Mouse (Mus musculus): ENCODE measurements around the gene Camsap2. TPM values are rescaled to one million over a fixed set of nuclear protein-coding genes. Genes with fewer than 3 reads are reported as not detected.

Camsap2 gene
- total and polyA plus RNA-seq, 3 experiments: 7.6 to 38.3 (median 10.7) TPM

DNA sequence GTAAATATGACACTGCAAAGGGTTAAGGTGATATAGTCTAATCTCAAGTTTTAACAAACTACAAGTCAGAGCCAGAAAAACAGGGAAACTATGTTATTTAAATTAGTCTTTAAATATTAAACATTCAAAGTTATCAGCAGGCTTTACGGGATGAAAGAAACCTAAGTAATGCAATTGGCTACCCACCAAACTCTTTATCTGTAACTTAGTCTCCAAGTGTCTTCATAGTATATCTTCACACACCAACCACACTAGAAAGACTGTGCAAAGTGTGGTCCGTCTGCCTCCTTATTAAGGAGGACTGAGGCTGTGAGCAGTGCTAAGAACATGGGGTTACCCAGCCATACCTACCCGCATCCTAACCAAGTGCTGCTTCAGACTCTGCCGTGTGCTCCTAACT, 23.6 kb downstream of the Camsap2 start:
- Histone ChIP-seq H3K79me2 (ENCODE audit: control insufficient read depth, insufficient read depth, low read length, poor library complexity) (no peaks in the 10 kb centered on the region), H3K4me1 (ENCODE audit: control insufficient read depth in 1 of 2, insufficient read depth in 2 of 2, low read length in 2 of 2) (peaks cover 15 to 28% of the 10 kb centered on the region in 2 experiments), H3K36me3 (ENCODE audit: control insufficient read depth in 1 of 2, insufficient read depth in 2 of 2, low read length in 2 of 2) (peaks cover 1 to 34% of the 10 kb centered on the region in 2 experiments; a peak in 2 of 4 replicates), H3K27me3 (ENCODE audit: control insufficient read depth in 1 of 2, insufficient read depth in 2 of 2, low read length in 2 of 2) (no peaks in the 10 kb centered on the region), H3K4me3 (ENCODE audit: control insufficient read depth in 1 of 2, insufficient read depth in 1 of 2, low read depth in 2 of 2, low read length in 2 of 2) (no peak overlapping the region), H3K9ac (ENCODE audit: control insufficient read depth, low read depth, low read length, poor library complexity, severe bottlenecking) (no peak overlapping the region), H3K9me3 (replicated peaks; ENCODE audit: insufficient read depth, low read length) (no peaks in the 10 kb centered on the region), H3K27ac (ENCODE audit: control insufficient read depth, low read depth, low read length) (peak overlapping the region; percentile 23)
- DNase-seq (ENCODE audit: low read depth, low spot score): peak; percentile 68
- TF ChIP-seq GATA1 (IDR thresholded peaks at IDR 0.05; ENCODE audit: low read depth, low read length): peak; percentile 50
- TF ChIP-seq SIN3A (IDR thresholded peaks at IDR 0.05; ENCODE audit: low read length): peak; percentile 44; the same call in 1 of the 2 replicates
- no peak for TF ChIP-seq CHD2 (IDR thresholded peaks at IDR 0.05; ENCODE audit: low read length)
- TF ChIP-seq POLR2AphosphoS2 (IDR thresholded peaks at IDR 0.05; ENCODE audit: low read length): no peak
- TF ChIP-seq EP300 (IDR thresholded peaks at IDR 0.05; ENCODE audit: low read depth in 1 of 2, low read length in 2 of 2): peak in 1 of 2 experiments; percentile 43; a peak in 2 of 4 replicates
- peak; percentile 73 for TF ChIP-seq ETS1 (IDR thresholded peaks at IDR 0.05; ENCODE audit: low read depth, low read length)

DNA sequence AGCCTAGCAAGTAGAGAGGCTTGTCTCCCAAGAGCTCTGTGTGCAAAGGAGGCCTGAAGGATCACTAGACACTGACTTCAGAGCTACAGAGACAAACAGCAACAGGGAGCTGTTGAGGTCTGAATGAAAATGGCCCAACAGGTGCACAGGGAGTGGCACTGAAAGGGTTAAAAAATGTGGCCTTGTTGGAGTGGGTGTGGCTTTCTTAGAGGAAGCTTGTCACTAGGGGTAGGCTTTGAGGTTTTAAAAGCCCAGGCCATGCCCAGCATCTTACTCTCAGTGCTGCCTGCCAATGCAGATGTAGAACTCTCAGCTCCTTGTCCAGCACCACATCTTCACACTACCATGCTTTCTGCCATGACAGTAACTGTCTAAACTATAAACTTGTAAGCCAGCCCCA, 29.6 kb downstream of the Camsap2 start:
- H3K9ac ChIP-seq (ENCODE audit: control insufficient read depth, low read depth, low read length, poor library complexity, severe bottlenecking): no peak overlapping the region
- peaks cover 0 to 27% of the 10 kb centered on the region in 2 experiments; a peak in 2 of 4 replicates for H3K36me3 ChIP-seq (ENCODE audit: control insufficient read depth in 1 of 2, insufficient read depth in 2 of 2, low read length in 2 of 2)
- peak; percentile 53 for DNase-seq (ENCODE audit: low read depth, low spot score)
- TF ChIP-seq SIN3A (IDR thresholded peaks at IDR 0.05; ENCODE audit: low read length) (0 out of 2 replicates have a peak, but pooled peaks have one; percentile 2), KAT2A (conservative IDR thresholded peaks at IDR 0.05; ENCODE audit: low read depth, low read length) (no peak), MEF2A (IDR thresholded peaks at IDR 0.05; ENCODE audit: extremely low read depth, insufficient replicate concordance, low read depth, low read length, poor library complexity, severe bottlenecking) (no peak)
- peaks cover 10 to 15% of the 10 kb centered on the region in 2 experiments for H3K4me1 ChIP-seq (ENCODE audit: control insufficient read depth in 1 of 2, insufficient read depth in 2 of 2, low read length in 2 of 2)
- H3K79me2 ChIP-seq (ENCODE audit: control insufficient read depth, insufficient read depth, low read length, poor library complexity): 0 out of 2 replicates have a peak, but pooled peaks cover 1% of the 10 kb centered on the region
- no peak overlapping the region for H3K27ac ChIP-seq (ENCODE audit: control insufficient read depth, low read depth, low read length)
- no peak overlapping the region for H3K4me3 ChIP-seq (ENCODE audit: control insufficient read depth in 1 of 2, insufficient read depth in 1 of 2, low read depth in 2 of 2, low read length in 2 of 2)
- H3K9me3 ChIP-seq (replicated peaks; ENCODE audit: insufficient read depth, low read length): no peaks in the 10 kb centered on the region
- H3K27me3 ChIP-seq (ENCODE audit: control insufficient read depth in 1 of 2, insufficient read depth in 2 of 2, low read length in 2 of 2): no peaks in the 10 kb centered on the region

DNA sequence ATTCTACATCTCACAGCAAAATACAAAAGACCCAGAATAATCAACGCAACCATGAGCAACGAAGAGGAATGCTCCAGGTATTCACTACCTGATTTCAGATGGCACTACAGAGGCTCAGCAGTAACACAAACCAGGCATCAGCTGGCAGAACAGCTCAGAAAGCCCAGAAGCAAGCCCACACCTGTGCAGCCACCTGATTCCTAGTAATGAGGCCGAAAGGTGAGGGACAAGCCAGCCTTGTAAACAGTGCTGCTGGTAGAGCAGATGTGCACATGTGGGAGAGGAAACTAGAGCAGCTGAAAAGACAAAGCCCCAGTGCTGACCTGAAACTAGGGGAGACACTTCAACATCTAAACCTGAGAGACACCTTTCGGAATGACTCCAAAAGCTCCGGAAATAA, 36.7 kb downstream of the Camsap2 start:
- Histone ChIP-seq H3K9me3 (replicated peaks; ENCODE audit: insufficient read depth, low read length) (no peaks in the 10 kb centered on the region), H3K79me2 (ENCODE audit: control insufficient read depth, insufficient read depth, low read length, poor library complexity) (peaks cover 4% of the 10 kb centered on the region; the same call in 1 of the 2 replicates), H3K9ac (ENCODE audit: control insufficient read depth, low read depth, low read length, poor library complexity, severe bottlenecking) (no peak overlapping the region), H3K27me3 (ENCODE audit: control insufficient read depth in 1 of 2, insufficient read depth in 2 of 2, low read length in 2 of 2) (no peaks in the 10 kb centered on the region), H3K36me3 (ENCODE audit: control insufficient read depth in 1 of 2, insufficient read depth in 2 of 2, low read length in 2 of 2) (peaks cover 0 to 2% of the 10 kb centered on the region in 2 experiments; a peak in 2 of 4 replicates), H3K4me1 (ENCODE audit: control insufficient read depth in 1 of 2, insufficient read depth in 2 of 2, low read length in 2 of 2) (peaks cover 0 to 6% of the 10 kb centered on the region in 2 experiments; a peak in 2 of 4 replicates), H3K27ac (ENCODE audit: control insufficient read depth, low read depth, low read length) (no peak overlapping the region), H3K4me3 (ENCODE audit: control insufficient read depth in 1 of 2, insufficient read depth in 1 of 2, low read depth in 2 of 2, low read length in 2 of 2) (no peak overlapping the region)
- no peak for DNase-seq (ENCODE audit: low read depth, low spot score)
- TF ChIP-seq MXI1 (IDR thresholded peaks at IDR 0.05; ENCODE audit: low read depth, low read length) (no peak), GABPA (IDR thresholded peaks at IDR 0.05; ENCODE audit: low read depth, low read length) (no peak), USF2 (IDR thresholded peaks at IDR 0.05; ENCODE audit: borderline replicate concordance in 1 of 2, insufficient read depth in 1 of 2, low read depth in 1 of 2, low read length in 2 of 2) (no peak), TAL1 (IDR thresholded peaks at IDR 0.05; ENCODE audit: low read length) (no peak), MYB (IDR thresholded peaks at IDR 0.05; ENCODE audit: low read depth, low read length) (no peak), SMC3 (IDR thresholded peaks at IDR 0.05; ENCODE audit: low read depth, low read length) (no peak), POLR2A (IDR thresholded peaks at IDR 0.05; ENCODE audit: control insufficient read depth in 1 of 2, insufficient read depth in 1 of 2, low read depth in 1 of 2, low read length in 2 of 2, poor library complexity in 1 of 2) (no peak)

Data from MEL (cell line).